Mouse (Mus musculus) left cerebral cortex, adult 2 months (tissue): ENCODE measurements around the gene Lmx1b. TPM values are rescaled to one million over a fixed set of nuclear protein-coding genes. Genes with fewer than 3 reads are reported as not detected.
A peak's percentile ranks its signal among the peaks of the same experiment; 100 is the strongest.

ENCODE experiments used
- DNase-seq, 2 experiments: peaks; one replicate each; pipeline ENCODE4 v3.0.0; 2021 to 2022; ENCODE audit warnings: low spot score in 2 of 2, mixed read lengths in 1 of 2; ENCODE audit errors: extremely low spot score in 1 of 2
- H3K27ac ChIP-seq: fragments of 200-600 bp; 2 replicates; pipeline ENCODE4 v1.8.1; 2022
- H3K4me3 ChIP-seq: fragments of 200-600 bp; 2 replicates; pipeline ENCODE4 v1.8.1; 2022
- CTCF ChIP-seq: fragments of 200-600 bp; IDR thresholded peaks from 2 replicates; pipeline ENCODE4 v1.8.1; 2022; ENCODE audit warnings: antibody characterized with exemption, mild to moderate bottlenecking, moderate library complexity
- intact Hi-C: fragments of 180-260 bp; cut with DNase I; formaldehyde crosslinking; loops from one replicate; pipeline ENCODE4 v1.15.1; 2025
- total RNA-seq, 2 experiments: library from RNA; stranded (reverse); gene quantifications; 2 replicates each; pipeline ENCODE4 v1.2.3; 2021

The Lmx1b gene
- total RNA-seq, 2 experiments from 2014 or later = 0.07 TPM; not detected in 1

- no peak overlapping the region for H3K4me3 ChIP-seq
- peak; percentile 78 to 79 for DNase-seq
- no peak overlapping the region for H3K27ac ChIP-seq
- TF ChIP-seq CTCF = peak; percentile 90
- intact Hi-C loops = loop anchor here (1.0 to 5.0 kb wide), 2 partner anchors 76 to 155 kb away; no protein-coding TSS in a partner anchor
These were observed 2.5 kb upstream of the Lmx1b start for GRCm38 (mm10) chr2:33642650-33643458.

GRCm38 (mm10) chr2:33641859-33642571, 1.7 kb upstream of the Lmx1b start:
- Histone ChIP-seq H3K4me3 (no peak overlapping the region), H3K27ac (no peak overlapping the region)
- intact Hi-C loops = loop anchor here (5.0 kb wide), 1 partner anchor 75 kb away; no protein-coding TSS in a partner anchor
- TF ChIP-seq CTCF = no peak
- DNase-seq = no peak

- intact Hi-C loops = loop anchor here (5.0 kb wide), 1 partner anchor 74 kb away; no protein-coding TSS in a partner anchor
- no peak for DNase-seq
- Histone ChIP-seq H3K4me3 (no peak overlapping the region), H3K27ac (no peak overlapping the region)
- no peak for TF ChIP-seq CTCF
These were observed 907 bp upstream of the Lmx1b start for GRCm38 (mm10) chr2:33640978-33641858.

GRCm38 (mm10) chr2:33639301-33640170, 775 bp downstream of the Lmx1b start:
- no peak for DNase-seq
- Histone ChIP-seq H3K27ac (no peak overlapping the region), H3K4me3 (no peak overlapping the region)
- no peak for TF ChIP-seq CTCF
- intact Hi-C loops = loop anchor here (5.0 kb wide), 1 partner anchor 72 kb away; no protein-coding TSS in a partner anchor

GRCm38 (mm10) chr2:33638141-33638733, 2.1 kb downstream of the Lmx1b start:
- Histone ChIP-seq H3K27ac (no peak overlapping the region), H3K4me3 (no peak overlapping the region)
- no peak for TF ChIP-seq CTCF
- DNase-seq = no peak
- intact Hi-C loops = no loop called here

- TF ChIP-seq CTCF = no peak
- intact Hi-C loops = no loop called here
- Histone ChIP-seq H3K4me3 (no peak overlapping the region), H3K27ac (no peak overlapping the region)
- no peak for DNase-seq
These were observed 3.0 kb downstream of the Lmx1b start for GRCm38 (mm10) chr2:33637288-33637687.

GRCm38 (mm10) chr2:33636628-33637188, 3.6 kb downstream of the Lmx1b start:
- TF ChIP-seq CTCF = no peak
- intact Hi-C loops = no loop called here
- H3K27ac ChIP-seq = no peak overlapping the region
- no peak for DNase-seq
- no peak overlapping the region for H3K4me3 ChIP-seq

- Histone ChIP-seq H3K27ac (no peak overlapping the region), H3K4me3 (no peak overlapping the region)
- no peak for TF ChIP-seq CTCF
- no peak for DNase-seq
- intact Hi-C loops = no loop called here
These were observed 4.2 kb downstream of the Lmx1b start for GRCm38 (mm10) chr2:33636117-33636521.

GRCm38 (mm10) chr2:33635323-33636116, 4.8 kb downstream of the Lmx1b start:
- Histone ChIP-seq H3K27ac (no peak overlapping the region), H3K4me3 (no peak overlapping the region)
- DNase-seq = no peak
- intact Hi-C loops = no loop called here
- no peak for TF ChIP-seq CTCF
